Mouse (Mus musculus): ENCODE measurements around the gene Bbs9. TPM values are rescaled to one million over a fixed set of nuclear protein-coding genes. Genes with fewer than 3 reads are reported as not detected.

Gene Bbs9
- polyA plus RNA-seq, 1 experiment from 2014 or later = 15.0 TPM

DNA sequence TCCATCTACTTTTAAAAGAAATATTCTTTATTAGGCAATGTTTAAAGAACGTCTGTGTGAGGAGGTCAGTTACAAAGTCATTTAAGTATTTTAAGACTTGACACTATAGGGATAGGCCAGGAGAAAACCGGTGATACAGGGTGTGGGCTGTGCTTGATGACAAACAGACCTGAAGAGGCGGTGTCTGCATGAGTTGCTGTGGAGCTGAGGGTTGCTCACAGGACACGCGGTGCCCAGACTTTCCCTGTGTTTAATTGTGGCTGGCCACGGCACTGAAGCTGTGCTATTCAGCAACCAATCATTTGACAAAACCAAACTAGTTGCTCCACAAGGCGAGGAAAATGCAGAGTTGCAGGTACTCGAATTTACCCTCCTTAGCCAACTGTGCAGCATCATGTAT is 286.0 kb downstream of the Bbs9 start:
- H3K4me2 ChIP-seq (replicated peaks) = no peak overlapping the region
- H3K4me1 ChIP-seq = no peaks in the 10 kb centered on the region
- H3K27me3 ChIP-seq = no peaks in the 10 kb centered on the region
- no peak overlapping the region for H3K27ac ChIP-seq (replicated peaks)
- no peak for ATAC-seq (ENCODE audit: insufficient number of reproducible peaks, low FRiP score, low TSS enrichment, low read depth)
- H3K4me3 ChIP-seq (replicated peaks) = no peak overlapping the region
- no peaks in the 10 kb centered on the region for H3K9me3 ChIP-seq (replicated peaks)
- H3K36me3 ChIP-seq = no peaks in the 10 kb centered on the region
- H3K9ac ChIP-seq = no peak overlapping the region
- WGBS = 60% methylated on average over 8 of the region's 8 CpGs

- peak; percentile 67; the same call in 1 of the 2 replicates for ATAC-seq (ENCODE audit: insufficient number of reproducible peaks, low FRiP score, low TSS enrichment, low read depth)
- Histone ChIP-seq H3K36me3 (no peaks in the 10 kb centered on the region), H3K9me3 (replicated peaks) (no peaks in the 10 kb centered on the region), H3K9ac (no peak overlapping the region), H3K4me3 (replicated peaks) (no peak overlapping the region), H3K4me1 (peaks cover 7% of the 10 kb centered on the region; the same call in 1 of the 2 replicates), H3K4me2 (replicated peaks) (no peak overlapping the region), H3K27me3 (no peaks in the 10 kb centered on the region), H3K27ac (replicated peaks) (no peak overlapping the region)
- WGBS = 23% methylated on average over 4 of the region's 4 CpGs
These were observed 290.2 kb downstream of the Bbs9 start for GRCm38 (mm10) chr9:22765618-22766220.

DNA sequence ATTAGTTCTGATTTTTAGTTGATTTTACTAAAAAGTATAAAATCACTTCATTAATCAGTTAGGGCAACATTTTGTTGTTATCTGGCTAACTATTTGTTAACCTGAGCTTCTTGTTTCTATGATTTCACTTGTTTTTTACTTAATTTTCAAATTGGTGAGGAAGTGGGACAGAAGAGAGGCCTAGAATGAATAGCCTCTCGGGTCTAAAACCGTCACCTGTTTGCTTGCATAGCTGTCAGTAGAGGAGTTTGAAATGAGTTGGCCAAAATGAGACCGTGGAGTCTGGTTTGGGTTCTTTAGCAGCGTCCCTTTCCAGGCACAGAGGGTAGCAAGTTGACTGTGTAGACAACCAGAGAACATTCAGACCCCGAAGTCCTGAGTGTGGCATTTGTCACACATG is 291.6 kb downstream of the Bbs9 start:
- no peak for ATAC-seq (ENCODE audit: insufficient number of reproducible peaks, low FRiP score, low TSS enrichment, low read depth)
- Histone ChIP-seq H3K9ac (no peak overlapping the region), H3K9me3 (replicated peaks) (no peaks in the 10 kb centered on the region), H3K27me3 (no peaks in the 10 kb centered on the region), H3K4me2 (replicated peaks) (no peak overlapping the region), H3K27ac (replicated peaks) (no peak overlapping the region), H3K4me3 (replicated peaks) (no peak overlapping the region), H3K36me3 (no peaks in the 10 kb centered on the region), H3K4me1 (peaks cover 7% of the 10 kb centered on the region; the same call in 1 of the 2 replicates)
- 80% methylated on average over 5 of the region's 5 CpGs for WGBS

GRCm38 (mm10) chr9:22767860-22768259 is 292.3 kb downstream of the Bbs9 start:
- 29% methylated on average over 3 of the region's 3 CpGs for WGBS
- no peak for ATAC-seq (ENCODE audit: insufficient number of reproducible peaks, low FRiP score, low TSS enrichment, low read depth)
- H3K9me3 ChIP-seq (replicated peaks) = no peaks in the 10 kb centered on the region

DNA sequence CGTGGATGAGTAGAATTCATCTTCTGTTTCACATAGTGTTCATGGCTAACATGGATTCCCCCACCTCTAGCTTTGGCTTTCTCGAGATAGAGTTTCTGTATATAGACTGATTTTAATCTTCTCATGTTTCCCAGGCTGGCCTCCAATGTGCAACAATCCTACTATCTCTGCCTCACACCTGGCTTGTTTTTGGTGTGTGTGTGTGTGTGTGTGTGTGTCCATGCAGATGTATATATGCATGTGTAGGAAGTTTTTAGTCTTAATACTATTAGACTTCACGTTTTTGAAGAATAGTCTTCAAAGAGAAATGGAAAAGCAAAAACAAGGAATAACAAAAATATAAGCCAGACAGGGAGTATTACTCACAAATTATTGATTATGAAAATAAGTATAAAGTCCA is 296.3 kb downstream of the Bbs9 start:
- WGBS = 86% methylated on average over 3 of the region's 3 CpGs
- Histone ChIP-seq H3K9me3 (replicated peaks) (no peaks in the 10 kb centered on the region), H3K36me3 (no peaks in the 10 kb centered on the region), H3K4me1 (peaks cover 7% of the 10 kb centered on the region; the same call in 1 of the 2 replicates), H3K27me3 (no peaks in the 10 kb centered on the region), H3K9ac (no peak overlapping the region), H3K27ac (replicated peaks) (no peak overlapping the region), H3K4me2 (replicated peaks) (no peak overlapping the region), H3K4me3 (replicated peaks) (no peak overlapping the region)
- ATAC-seq (ENCODE audit: insufficient number of reproducible peaks, low FRiP score, low TSS enrichment, low read depth) = no peak

More at GRCm38 (mm10) chr9:22767860-22768259, 292.3 kb downstream of the Bbs9 start:
- no peak overlapping the region for H3K9ac ChIP-seq
- no peak overlapping the region for H3K27ac ChIP-seq (replicated peaks)
- no peak overlapping the region for H3K4me3 ChIP-seq (replicated peaks)
- no peaks in the 10 kb centered on the region for H3K27me3 ChIP-seq
- no peaks in the 10 kb centered on the region for H3K36me3 ChIP-seq
- no peak overlapping the region for H3K4me2 ChIP-seq (replicated peaks)
- H3K4me1 ChIP-seq = peaks cover 7% of the 10 kb centered on the region; the same call in 1 of the 2 replicates

DNA sequence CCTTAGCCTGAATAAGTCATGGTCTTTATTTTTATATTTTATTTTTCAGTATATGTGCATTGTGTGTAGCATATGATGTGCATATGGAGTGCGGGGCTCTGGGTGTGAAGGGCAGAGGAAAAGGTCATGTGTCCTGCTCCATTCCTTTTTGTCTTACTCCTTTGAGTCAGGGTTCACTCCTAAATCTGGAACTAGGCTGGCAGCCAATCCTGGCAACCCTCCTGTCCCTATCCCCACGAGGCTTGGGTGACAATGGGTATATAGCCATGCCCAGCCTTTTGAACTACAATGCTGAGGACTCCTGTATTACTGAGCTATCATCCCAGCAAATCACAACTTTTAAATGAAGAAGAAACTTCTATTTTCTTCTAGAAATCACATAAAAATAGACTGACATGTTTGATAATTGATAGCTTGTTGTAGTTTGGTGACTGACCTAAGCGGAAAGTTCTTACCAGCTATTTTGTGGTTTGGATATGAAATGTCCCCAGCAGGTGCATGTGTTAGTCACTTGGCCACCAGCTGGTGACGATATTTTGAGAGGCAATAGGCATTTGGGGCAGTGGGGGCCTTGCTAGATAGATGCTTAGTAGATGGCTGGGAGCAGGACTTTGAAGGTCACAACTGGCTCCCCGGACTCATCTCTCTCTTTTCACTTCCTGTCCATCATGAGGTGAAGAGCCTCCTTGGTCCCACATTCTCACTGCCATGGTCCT is 300.9 kb downstream of the Bbs9 start:
- H3K27ac ChIP-seq (replicated peaks) = no peak overlapping the region
- H3K4me3 ChIP-seq (replicated peaks) = no peak overlapping the region
- H3K4me2 ChIP-seq (replicated peaks) = no peak overlapping the region
- H3K36me3 ChIP-seq = no peaks in the 10 kb centered on the region
- H3K9me3 ChIP-seq (replicated peaks) = no peaks in the 10 kb centered on the region
- no peak overlapping the region for H3K9ac ChIP-seq
- no peak for ATAC-seq (ENCODE audit: insufficient number of reproducible peaks, low FRiP score, low TSS enrichment, low read depth)
- WGBS = 76% methylated on average over 5 of the region's 5 CpGs
- H3K27me3 ChIP-seq = no peaks in the 10 kb centered on the region
- no peaks in the 10 kb centered on the region for H3K4me1 ChIP-seq

GRCm38 (mm10) chr9:22777425-22777824 is 301.9 kb downstream of the Bbs9 start:
- Histone ChIP-seq H3K9me3 (replicated peaks) (no peaks in the 10 kb centered on the region), H3K4me2 (replicated peaks) (no peak overlapping the region), H3K4me3 (replicated peaks) (no peak overlapping the region), H3K27me3 (no peaks in the 10 kb centered on the region), H3K9ac (no peak overlapping the region), H3K4me1 (no peaks in the 10 kb centered on the region), H3K36me3 (no peaks in the 10 kb centered on the region), H3K27ac (replicated peaks) (no peak overlapping the region)
- WGBS = 85% methylated on average over 7 of the region's 7 CpGs
- no peak for ATAC-seq (ENCODE audit: insufficient number of reproducible peaks, low FRiP score, low TSS enrichment, low read depth)

DNA sequence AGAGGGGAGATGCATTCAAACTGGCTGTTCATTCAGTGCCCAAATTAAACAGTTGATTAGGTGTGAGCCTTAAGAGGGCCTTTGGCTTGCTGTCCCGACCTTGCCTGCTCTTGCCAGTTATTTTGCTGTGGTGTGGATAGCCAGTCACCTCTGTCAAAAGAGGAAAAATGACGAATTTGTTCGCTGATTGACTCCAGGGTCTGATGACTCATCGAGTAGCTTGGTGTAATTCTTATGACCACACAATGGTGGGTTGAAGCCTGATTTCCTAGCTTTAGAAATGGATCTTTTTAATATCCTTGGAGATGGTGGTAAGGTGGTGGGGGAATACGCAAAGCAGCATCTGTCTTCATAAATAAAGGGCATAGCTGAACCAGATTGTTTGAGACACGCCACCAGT is 304.1 kb downstream of the Bbs9 start:
- WGBS = 86% methylated on average over 6 of the region's 6 CpGs

DNA sequence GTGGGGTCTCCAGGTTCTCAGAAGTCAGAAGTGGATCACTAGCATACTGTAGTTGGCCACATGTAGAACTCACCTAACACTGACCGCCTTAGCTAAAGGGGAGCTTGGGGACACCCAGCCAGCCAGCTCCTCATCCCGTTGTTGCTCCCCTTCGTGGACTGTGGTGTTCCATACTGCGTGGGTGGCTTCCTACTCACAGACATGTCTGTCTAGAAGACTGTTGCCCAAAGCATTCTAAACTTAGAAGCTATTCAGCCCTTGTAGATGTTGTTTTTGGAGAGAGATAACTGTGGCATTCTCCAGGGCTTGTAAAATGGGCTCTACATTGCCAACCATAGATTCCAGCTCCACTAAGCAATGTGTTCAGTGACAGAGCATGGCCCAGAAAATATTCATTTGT is 310.5 kb downstream of the Bbs9 start:
- no peak for ATAC-seq (ENCODE audit: insufficient number of reproducible peaks, low FRiP score, low TSS enrichment, low read depth)
- WGBS = 84% methylated on average over 4 of the region's 4 CpGs
- H3K27ac ChIP-seq (replicated peaks) = no peak overlapping the region
- H3K9ac ChIP-seq = no peak overlapping the region
- peaks cover 6% of the 10 kb centered on the region for H3K4me1 ChIP-seq
- no peak overlapping the region for H3K4me2 ChIP-seq (replicated peaks)
- H3K9me3 ChIP-seq (replicated peaks) = no peaks in the 10 kb centered on the region
- H3K4me3 ChIP-seq (replicated peaks) = no peak overlapping the region
- H3K36me3 ChIP-seq = no peaks in the 10 kb centered on the region
- H3K27me3 ChIP-seq = no peaks in the 10 kb centered on the region

More for the DNA sequence above, 304.1 kb downstream of the Bbs9 start:
- Histone ChIP-seq H3K9me3 (replicated peaks) (no peaks in the 10 kb centered on the region), H3K4me3 (replicated peaks) (no peak overlapping the region), H3K9ac (no peak overlapping the region), H3K27ac (replicated peaks) (no peak overlapping the region), H3K27me3 (no peaks in the 10 kb centered on the region), H3K36me3 (no peaks in the 10 kb centered on the region), H3K4me2 (replicated peaks) (no peak overlapping the region), H3K4me1 (no peaks in the 10 kb centered on the region)
- no peak for ATAC-seq (ENCODE audit: insufficient number of reproducible peaks, low FRiP score, low TSS enrichment, low read depth)

DNA sequence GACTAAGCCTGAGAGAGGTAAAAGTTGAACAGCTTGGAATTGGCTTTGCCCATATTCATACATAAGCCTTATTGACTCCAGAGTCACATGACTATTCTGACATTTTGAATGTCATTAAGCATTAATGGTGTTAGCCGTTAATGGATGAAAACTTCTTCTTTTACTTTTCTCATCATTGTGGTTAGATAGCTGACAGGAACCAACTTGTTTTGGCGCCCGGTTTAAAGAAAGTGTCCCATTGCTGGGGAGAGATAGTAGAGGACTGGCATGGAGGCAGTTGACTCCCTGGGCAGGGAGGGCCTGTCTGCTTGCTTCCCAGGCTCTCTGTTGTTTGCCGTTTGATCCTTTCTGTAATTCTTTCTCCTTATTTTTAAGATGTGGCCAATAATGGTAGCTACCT is 312.9 kb downstream of the Bbs9 start:
- no peaks in the 10 kb centered on the region for H3K9me3 ChIP-seq (replicated peaks)
- 91% methylated on average over 4 of the region's 4 CpGs for WGBS
- no peak overlapping the region for H3K4me2 ChIP-seq (replicated peaks)
- H3K27me3 ChIP-seq = no peaks in the 10 kb centered on the region
- ATAC-seq (ENCODE audit: insufficient number of reproducible peaks, low FRiP score, low TSS enrichment, low read depth) = no peak
- H3K36me3 ChIP-seq = no peaks in the 10 kb centered on the region
- H3K27ac ChIP-seq (replicated peaks) = no peak overlapping the region
- H3K4me3 ChIP-seq (replicated peaks) = no peak overlapping the region
- H3K9ac ChIP-seq = no peak overlapping the region
- peaks cover 22% of the 10 kb centered on the region for H3K4me1 ChIP-seq

DNA sequence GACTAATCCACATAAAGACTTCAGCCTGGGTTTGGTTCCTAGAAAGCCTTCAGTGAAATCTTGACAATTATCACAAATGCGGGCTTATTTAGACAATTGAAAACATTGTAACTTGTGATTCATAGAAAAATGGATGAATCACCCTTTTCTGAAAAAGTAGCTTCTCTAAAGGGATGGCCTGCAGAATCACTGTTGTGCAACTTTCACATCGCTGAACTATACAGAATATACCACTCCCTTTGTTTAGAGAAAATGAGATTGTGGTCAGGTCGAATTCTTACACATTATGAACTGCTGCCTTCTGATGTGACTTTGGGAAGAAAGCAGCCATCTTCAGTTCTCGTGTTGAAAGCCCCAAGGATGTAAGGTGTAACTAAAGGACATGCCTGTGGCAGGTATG is 313.3 kb downstream of the Bbs9 start:
- no peaks in the 10 kb centered on the region for H3K36me3 ChIP-seq
- H3K9ac ChIP-seq = no peak overlapping the region
- 72% methylated on average over 4 of the region's 4 CpGs for WGBS
- no peaks in the 10 kb centered on the region for H3K27me3 ChIP-seq
- no peak overlapping the region for H3K4me2 ChIP-seq (replicated peaks)
- H3K9me3 ChIP-seq (replicated peaks) = no peaks in the 10 kb centered on the region
- no peak overlapping the region for H3K4me3 ChIP-seq (replicated peaks)
- H3K4me1 ChIP-seq = peaks cover 22% of the 10 kb centered on the region
- ATAC-seq (ENCODE audit: insufficient number of reproducible peaks, low FRiP score, low TSS enrichment, low read depth) = no peak
- no peak overlapping the region for H3K27ac ChIP-seq (replicated peaks)
